Mouse (Mus musculus): Measurements from ENCODE around the gene Klk8.

Gene Klk8

DNA sequence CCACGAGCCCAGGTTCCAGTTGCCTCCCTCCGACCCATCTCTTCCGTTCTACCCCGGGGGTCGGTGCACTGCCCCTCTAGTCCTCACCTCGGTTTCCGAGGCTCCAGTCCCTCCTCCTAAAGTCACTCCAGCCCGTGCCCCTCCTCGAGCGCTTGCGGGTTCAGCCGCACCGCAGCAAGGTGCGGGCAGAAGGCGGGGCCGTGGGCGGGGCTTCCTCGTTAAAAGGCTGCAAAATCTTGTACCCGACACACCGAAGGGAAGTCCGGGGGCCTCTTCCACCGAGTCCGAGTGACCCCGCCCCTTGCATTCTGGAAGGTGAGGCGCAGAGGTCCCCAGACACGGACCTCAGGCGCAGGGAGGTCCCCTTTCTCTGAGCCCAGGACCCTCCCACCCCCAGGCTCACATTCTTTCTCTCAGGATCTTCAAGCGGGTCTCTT is at the start of gene Klk8:
Klk8 (plus strand) TSS at position 245 of the 437 bp plus-strand sequence.
- in situ Hi-C loops (cut with MboI, MseI): no loop called here

DNA sequence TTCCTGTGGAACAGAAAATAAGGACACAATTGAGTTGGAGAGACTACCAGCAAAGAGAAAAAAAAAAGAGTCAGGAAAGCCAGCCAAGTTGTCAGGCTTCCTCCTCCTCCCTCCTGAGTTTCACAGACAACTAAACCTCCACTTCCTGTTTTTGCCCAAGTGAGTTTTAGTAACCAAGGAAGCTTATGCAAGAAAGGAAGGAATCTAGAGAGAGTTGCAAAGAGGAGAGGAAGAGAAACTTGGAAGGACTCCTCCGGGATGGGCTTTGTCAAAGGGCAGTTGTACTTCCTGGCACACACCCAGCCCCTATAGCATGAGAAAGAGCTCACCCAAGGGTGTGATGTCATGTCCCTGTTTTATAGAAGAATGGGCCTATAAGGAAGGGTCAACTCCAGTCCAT is 49.6 kb upstream of the Klk8 start:
- in situ Hi-C loops (cut with MboI, MseI): no loop called here

DNA sequence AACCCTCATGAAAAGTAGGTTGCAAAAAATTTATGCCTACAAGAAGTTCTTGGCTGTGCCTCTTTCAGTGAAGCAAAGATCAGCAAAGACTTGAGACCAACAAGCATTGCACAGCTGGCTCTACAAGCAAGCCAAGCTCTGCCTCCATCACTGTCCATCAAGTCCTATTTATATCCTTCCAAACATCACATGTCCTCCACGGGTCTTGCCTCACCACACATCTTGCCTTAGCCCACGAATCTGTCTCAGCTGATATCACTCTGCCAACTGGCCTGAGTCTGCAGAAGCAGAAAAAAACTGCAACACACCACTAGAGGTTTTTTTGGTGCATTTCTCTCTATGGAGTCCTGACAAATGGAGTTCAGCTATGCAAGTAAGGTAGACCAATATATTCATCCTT is 44.6 kb upstream of the Klk8 start:
- in situ Hi-C loops (cut with MboI, MseI): no loop called here

DNA sequence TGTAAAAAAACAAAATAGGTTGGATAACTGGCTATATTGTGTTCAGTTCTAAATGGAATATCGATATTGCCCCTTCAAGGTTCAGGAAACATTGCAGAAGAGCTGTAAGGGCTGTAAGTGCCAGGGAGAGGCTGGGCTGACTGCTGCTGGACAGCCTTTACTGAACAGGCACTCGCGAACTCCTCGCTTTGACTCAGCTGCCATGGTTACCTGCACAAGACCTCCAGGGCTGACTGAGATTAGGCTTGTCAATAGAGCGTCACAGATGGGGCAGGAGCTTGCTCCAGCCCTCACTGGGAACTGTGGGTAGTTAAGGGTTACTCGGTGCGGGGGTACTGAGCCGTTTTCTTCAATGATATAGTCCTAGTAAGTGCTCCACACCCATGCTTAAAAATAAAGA is 30.9 kb upstream of the Klk8 start:
- in situ Hi-C loops (cut with MboI, MseI): no loop called here

DNA sequence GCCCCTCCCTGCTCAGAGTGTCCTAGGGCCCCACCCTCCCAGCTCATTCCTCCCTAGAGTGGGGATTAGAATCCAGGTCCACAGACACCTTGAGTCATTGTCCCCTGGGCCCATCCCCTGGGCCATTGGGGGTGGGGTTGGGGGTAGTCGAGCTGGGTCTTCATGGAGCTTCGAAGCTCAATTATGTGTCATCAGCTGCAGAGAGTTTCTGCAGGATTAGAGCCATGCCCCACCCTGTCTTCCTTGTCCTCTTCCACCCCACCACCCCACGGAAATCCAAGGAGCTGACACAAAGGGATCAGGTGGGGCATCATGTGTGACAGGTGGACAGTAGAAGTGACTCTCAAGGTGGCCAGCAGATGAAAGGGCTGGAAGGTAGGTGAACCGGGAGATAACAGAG is 28.8 kb upstream of the Klk8 start, which contains the start of gene Klk12:
Klk12 (plus strand) TSS at position 301 of the 400 bp plus-strand sequence.
- in situ Hi-C loops (cut with MboI, MseI): no loop called here

DNA sequence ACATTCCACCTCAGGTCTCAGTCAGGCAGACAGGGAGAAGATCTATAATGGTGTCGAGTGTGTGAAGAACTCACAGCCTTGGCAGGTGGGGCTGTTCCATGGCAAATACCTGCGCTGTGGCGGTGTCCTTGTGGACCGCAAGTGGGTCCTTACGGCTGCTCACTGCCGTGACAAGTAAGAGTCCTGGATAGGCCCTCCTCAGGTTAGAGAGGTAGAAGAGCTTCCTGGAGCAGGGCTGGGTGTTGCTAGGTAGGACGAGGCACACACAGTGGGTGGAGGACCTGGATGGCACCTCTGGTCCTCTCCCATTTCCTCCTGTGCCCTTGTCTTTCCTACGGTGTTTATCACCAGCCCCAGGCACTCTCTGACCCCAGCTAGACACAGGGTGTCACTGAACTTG is 27.7 kb upstream of the Klk8 start:
- in situ Hi-C loops (cut with MboI, MseI): loop anchor here (10.0 kb wide), 1 partner anchor 665 kb away; no protein-coding TSS in a partner anchor

DNA sequence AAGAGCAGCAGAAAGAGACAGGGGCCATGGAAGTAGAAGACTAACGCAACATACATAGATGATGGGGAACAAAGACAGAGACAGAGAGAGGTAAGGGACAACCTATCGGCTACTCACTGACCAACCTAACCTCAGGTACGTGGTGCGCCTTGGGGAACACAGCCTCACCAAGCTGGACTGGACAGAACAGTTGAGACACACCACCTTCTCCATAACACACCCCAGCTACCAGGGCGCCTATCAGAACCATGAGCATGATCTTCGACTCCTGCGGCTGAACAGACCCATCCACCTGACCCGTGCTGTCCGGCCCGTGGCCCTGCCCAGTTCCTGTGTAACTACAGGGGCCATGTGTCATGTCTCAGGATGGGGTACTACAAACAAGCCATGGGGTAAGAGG is 26.7 kb upstream of the Klk8 start:
- in situ Hi-C loops (cut with MboI, MseI): loop anchor here (10.0 kb wide), 1 partner anchor 664 kb away; no protein-coding TSS in a partner anchor

DNA sequence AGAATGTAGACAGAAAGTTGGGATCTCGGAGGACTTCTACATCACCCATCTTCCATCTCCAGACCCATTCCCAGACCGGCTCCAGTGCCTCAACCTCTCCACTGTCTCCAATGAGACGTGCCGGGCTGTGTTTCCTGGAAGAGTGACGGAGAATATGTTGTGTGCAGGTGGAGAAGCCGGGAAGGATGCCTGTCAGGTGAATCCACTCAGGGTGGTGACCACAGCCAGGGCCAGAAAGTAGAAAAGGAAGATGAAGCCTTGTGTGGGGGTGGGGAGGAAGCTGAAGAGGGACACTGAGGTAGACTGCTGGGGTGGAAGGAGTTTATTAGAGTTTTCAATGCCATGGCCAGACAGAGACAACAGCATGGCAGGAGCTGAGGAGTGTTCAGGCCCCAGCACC is 25.5 kb upstream of the Klk8 start:
- in situ Hi-C loops (cut with MboI, MseI): loop anchor here (10.0 kb wide), 1 partner anchor 663 kb away; no protein-coding TSS in a partner anchor

DNA sequence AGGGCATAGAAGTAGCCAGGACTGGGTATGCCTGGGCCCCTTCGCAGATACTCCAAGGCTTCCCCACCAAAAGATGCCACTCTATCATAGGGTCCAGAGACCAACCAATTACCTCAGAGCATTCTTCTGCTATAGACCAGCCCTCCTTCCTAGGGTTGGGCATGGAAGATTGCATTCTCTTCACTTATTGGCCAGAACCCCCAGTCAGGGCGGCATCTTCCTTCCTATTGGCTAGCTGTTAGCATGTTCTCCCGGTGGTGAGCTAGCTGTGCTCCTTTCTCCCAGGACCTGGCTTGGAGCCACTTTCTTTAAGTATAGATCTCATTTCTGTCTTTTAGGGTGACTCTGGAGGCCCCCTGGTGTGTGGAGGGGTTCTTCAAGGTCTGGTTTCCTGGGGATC is 24.5 kb upstream of the Klk8 start:
- in situ Hi-C loops (cut with MboI, MseI): loop anchor here (10.0 kb wide), 1 partner anchor 662 kb away; no protein-coding TSS in a partner anchor

DNA sequence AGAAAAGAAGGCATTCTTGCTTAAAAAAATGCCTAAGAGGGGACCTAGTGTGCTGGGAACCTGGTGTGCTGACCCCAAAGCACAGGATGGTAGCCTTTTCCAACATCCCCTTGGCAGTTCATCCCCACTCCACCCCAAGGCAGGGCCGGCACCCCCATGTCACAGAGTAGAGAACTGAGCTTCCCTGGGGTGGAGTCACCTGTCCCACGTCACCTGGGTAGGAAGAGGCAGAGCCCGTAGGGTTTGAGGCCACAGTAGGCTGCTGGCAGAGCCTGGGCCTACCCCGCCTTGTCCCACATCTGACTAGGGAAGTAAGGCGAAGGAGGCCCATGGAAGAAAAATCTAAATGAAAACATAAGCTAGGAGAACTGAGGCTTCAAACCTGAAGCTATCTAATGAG is 23.0 kb upstream of the Klk8 start, which contains the start of gene Klk11:
Klk11 (plus strand) TSS at position 241 of the 400 bp plus-strand sequence.
- in situ Hi-C loops (cut with MboI, MseI): loop anchor here (10.0 kb wide), 1 partner anchor 660 kb away; no protein-coding TSS in a partner anchor

DNA sequence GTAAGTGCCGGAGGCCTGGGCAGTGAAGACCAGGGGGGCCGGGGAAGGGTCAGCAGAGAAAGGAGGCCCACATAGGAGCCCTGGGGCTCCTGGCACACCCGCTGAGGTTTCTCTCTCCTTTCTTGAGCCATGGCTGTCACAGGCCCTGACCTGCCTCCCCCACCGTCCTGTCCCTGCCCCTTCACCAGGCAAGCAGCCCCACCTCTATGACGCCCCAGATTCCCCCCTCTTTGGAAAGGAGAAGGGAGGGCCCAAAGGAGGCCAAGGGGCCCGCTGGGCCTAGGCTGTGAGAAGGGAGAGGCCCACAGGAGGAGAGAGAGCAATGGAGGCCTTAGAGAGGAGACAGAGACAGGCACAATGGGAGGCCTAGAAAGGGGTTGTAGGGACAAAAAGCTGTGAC is 22.6 kb upstream of the Klk8 start:
- in situ Hi-C loops (cut with MboI, MseI): loop anchor here (10.0 kb wide), 1 partner anchor 660 kb away; no protein-coding TSS in a partner anchor

DNA sequence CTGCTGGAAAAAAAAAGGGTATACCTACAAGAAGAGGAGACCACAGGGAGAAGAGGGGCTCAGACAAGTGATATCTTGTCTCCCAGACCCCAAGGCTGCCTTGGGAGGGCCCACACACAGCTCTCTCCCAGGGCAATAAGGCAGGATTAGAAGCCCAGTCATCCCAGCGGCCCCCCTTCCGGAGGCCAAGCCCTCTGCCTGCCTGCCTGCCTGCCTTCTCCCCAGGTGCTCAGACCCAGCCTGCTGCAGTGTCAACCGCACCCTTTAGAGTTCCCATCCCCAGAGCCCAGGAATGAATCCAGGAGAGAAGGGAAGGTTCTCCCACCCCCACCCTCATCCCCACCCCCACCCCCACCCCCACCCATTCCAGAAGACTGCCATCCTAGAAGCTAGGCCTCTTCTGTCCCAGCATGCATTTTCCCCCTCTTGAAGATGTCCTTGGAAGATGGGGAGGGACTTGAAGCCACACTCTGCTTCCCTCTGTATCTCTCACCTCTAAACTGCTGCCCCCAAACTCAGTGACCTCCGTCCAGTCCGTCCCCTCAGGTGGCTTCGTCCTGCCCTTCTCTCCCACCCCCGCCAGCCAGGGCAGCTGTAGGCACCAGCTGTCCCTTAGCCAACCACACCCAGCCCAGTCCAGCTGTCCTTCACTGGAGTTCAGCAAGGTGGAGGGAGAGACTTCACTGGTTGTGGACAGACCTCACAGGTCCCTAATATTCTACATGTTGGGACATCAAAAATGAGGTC is 21.9 kb upstream of the Klk8 start:
- in situ Hi-C loops (cut with MboI, MseI): loop anchor here (10.0 kb wide), 1 partner anchor 659 kb away; no protein-coding TSS in a partner anchor

DNA sequence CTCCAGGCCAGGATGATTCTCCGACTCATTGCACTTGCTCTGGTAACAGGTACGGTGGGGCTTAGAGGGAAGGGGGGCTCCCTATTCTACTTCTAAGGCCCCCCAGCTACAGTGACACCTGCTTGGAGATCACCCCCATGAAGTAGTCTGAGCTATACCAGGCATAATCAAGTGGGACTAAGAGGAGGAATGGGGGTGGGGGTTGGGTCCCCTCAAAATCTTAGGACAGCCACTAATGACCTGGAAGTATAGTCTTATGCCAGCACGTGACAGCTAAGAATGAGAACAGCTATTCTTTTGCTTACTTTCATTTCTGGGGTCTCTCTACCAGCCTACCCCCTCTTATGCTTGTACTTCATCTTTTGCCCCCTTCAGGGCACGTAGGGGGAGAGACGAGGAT is 20.9 kb upstream of the Klk8 start:
- in situ Hi-C loops (cut with MboI, MseI): loop anchor here (10.0 kb wide), 1 partner anchor 658 kb away; no protein-coding TSS in a partner anchor

DNA sequence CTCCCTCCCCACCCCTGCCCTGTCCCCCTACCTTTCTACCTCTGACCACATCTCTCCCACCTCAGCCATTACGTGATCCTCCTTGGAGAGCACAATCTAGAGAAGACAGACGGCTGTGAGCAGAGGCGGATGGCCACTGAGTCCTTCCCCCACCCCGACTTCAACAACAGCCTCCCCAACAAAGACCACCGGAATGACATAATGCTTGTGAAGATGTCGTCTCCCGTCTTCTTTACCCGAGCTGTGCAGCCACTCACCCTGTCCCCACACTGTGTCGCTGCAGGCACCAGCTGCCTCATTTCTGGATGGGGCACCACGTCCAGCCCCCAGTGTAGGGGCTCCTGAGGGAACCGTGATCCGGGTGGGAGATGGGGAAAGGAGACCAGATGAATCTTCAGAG is 20.0 kb upstream of the Klk8 start:
- in situ Hi-C loops (cut with MboI, MseI): loop anchor here (10.0 kb wide), 1 partner anchor 657 kb away; no protein-coding TSS in a partner anchor

DNA sequence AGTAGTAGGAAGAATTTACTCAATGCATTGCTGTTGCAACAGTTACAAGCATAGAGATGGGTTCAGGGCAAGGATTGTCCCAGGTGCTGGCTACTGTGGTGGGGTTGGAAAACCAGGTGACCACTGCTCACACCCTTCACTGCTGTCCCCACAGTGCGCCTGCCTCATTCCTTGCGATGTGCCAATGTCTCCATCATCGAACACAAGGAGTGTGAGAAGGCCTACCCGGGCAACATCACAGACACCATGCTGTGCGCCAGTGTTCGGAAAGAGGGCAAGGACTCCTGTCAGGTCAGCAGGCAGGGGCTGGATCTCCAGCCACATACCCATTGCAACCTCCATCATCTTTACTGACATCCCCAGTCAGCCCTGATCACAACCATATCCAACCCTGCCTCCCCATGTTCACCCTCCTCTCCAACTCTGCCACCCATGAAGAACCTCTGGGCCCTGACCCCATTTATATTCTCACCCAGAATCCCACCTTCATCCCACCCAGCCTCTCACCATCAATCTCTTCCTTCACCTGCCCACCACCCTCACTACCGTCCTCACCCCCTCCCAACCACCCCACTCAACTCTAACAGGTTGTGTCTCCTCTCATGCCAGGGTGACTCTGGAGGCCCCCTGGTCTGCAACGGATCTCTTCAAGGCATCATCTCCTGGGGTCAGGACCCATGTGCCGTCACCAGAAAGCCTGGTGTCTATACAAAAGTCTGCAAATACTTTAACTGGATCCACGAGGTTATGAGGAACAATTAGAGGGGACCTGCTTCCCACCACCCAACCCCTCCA is 19.0 kb upstream of the Klk8 start:
- in situ Hi-C loops (cut with MboI, MseI): loop anchor here (10.0 kb wide), 1 partner anchor 656 kb away; no protein-coding TSS in a partner anchor

DNA sequence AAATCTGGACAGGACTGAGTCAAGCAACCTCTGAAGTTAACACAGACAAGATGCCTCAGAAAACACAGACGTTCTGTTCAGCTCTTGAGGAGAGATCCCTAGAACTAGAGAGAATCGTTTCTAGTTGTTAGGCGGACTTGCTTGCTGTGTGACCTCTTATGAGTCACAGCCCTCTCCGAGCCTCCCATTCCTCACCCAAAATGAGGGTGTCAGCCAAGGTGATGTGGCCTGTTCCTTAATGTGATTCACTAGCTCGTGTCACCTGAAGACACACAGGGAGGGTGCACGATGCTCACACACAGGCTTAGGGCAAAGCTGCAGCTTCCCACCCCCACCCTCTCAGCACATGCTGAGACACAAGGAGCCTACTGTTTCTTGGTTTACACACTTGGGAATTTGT is 17.1 kb upstream of the Klk8 start:
- in situ Hi-C loops (cut with MboI, MseI): no loop called here

DNA sequence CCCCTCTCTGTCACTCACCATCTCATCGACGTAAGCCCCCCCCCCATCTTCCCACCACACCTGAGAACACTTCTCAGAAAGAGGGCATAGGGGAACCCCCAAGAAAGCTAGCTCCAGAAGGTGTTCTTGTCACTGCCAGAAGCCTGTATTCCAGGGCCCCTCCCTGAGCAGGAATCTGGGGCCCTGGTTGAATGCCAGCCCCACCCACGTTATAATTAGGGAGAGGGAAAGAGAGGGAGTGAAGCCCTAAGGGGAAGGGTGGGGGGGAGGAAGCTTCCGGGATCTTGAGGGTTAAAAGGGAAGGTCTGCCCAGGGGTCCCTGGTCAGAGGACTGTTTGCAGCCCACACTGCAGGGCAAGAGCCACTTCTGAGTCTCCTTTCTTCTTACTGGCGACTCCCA is 16.6 kb upstream of the Klk8 start, which contains the start of gene Klk10:
Klk10 (plus strand) TSS at position 290 of the 400 bp plus-strand sequence.
- in situ Hi-C loops (cut with MboI, MseI): no loop called here

DNA sequence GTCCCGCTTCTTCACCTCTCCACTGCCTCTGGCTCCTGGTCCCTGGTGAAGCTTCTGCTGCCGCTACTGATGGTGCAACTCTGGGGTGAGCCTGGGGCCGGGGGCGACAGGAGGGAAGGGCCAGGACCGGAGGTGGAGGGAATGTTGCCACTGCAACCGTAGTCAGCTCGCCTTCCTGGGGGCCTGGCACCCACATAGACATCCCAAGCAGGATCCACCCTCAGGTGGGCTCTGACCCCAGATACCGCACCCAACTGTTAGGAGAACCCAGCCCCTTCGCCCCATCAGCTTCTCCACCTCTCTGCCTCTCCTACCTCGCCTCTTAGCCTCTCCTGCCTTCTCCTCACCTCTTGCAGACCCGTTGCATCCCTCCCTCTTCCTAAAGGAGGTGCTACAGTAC is 15.8 kb upstream of the Klk8 start:
- in situ Hi-C loops (cut with MboI, MseI): no loop called here

DNA sequence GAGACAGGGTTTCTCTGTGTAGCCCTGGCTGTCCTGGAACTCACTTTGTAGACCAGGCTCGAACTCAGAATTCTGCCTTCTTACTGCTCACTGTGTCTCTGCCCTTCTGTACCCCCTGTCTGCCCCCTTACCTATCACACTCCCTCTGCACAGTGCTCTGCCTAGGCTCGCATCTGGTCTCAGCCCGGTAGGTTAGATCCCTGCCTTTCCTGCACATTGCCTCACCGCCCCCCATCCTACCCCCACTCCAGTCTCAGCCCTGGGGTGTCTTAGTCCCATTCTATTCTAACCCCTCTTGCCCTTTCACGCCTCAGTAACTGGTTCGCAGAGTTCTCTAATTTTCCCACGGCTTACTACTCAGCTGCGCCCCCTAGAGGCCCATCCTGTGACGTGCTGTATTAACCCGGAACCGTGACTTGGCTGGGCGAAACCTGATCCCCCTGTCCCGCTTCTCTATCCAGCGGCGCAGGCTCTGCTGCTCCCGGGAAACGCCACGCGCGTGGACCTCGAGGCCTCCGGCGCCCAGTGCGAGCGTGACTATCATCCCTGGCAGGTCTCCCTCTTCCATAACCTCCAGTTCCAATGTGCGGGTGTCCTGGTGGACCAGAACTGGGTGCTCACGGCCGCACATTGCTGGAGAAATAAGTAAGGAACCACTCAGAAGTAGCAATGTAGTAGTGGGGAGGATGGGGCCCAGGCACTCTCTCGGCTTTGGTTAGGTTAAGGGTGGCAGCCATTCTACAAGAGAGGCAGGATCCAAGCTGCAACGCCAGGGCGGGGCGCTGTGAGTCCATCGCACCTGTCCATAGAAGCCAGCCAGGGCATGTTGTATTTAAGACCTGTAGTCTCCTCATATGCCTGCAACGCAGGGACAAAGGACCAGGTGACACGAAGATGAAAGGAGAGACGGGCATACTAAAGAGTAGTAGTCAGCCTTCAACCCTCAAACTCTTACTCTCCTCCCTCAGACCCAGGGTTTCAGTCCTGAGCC is 14.8 kb upstream of the Klk8 start:
- in situ Hi-C loops (cut with MboI, MseI): no loop called here

DNA sequence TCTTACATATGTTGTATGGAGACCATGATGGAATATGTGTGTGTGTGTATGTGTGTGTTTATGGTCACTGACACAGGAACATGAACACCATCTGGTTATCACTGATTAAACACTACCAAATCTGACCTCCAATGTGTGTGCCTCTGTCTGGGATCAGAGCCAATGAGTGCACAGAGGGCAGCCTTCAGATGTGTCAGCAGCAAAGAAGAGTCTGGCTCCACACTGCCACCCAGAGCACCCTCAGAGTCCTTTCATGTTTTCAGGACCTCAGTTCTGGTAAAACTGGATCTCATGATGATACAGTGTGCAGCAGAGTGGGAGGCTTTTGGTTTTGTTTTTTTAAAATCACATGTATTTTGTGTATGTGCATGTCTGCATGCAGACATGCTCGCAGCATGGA is 12.1 kb upstream of the Klk8 start:
- in situ Hi-C loops (cut with MboI, MseI): no loop called here

DNA sequence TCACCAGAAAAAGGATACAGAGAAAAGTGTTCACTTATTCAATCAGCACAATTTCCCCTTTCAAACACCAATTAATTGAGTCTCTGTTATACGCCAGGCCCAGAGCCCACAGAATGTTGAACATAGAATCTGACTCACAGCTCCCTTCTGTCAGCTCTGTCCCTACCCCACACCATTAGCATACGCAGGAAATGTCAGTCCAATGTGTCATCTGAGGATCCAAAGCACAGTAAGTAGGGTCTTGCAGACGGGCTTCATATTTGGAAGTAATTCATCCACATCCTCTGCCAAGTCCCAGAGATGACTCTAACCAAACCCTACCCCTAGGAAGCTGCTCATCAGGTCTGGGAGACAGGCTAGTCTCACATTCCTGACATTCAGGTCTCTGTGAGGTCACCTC is 9.3 kb upstream of the Klk8 start:
- in situ Hi-C loops (cut with MboI, MseI): no loop called here

All from regulatory T cell (primary cell).